Mouse (Mus musculus) ovary, postnatal 36 days (tissue): ENCODE data around the gene Pold2.

Source experiments
- DNase-seq: peaks from one replicate; pipeline ENCODE4 v3.0.0; 2022; ENCODE audit warnings: low spot score, mixed read lengths

Gene Pold2

DNA sequence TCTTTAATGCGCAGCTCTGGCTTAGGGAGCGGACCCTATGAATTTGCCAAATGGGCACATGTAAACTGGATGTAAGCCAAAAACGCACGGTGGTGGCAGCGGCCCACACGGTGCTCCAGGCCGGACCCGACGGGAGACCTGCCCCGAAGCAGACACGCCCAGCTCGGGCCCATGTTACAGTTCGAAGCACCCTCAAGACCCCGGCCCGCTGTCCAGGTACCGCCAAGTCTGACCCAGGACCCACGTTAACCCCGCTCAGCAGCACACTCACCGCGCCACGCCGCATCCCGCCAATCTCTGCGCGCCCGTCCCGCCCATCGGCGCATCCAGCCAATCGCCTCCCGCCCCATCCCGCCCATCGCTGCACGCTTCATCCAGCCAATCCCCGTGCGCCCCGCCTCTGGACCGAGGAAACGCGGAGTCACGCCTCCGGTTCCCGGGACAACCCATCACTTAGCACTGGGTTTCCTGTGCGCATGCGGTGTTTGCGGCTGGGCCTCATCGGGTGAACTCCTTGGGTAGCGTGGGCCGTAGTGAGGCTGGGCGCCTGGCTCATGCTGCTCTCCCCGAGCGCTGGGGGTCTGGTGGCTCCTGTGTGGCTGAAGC lies at the start of gene Pold2:
Gene Pold2, minus strand, starts transcription at position 372 of the 606 bp plus-strand sequence.
- peak; percentile 97 for DNase-seq

DNA sequence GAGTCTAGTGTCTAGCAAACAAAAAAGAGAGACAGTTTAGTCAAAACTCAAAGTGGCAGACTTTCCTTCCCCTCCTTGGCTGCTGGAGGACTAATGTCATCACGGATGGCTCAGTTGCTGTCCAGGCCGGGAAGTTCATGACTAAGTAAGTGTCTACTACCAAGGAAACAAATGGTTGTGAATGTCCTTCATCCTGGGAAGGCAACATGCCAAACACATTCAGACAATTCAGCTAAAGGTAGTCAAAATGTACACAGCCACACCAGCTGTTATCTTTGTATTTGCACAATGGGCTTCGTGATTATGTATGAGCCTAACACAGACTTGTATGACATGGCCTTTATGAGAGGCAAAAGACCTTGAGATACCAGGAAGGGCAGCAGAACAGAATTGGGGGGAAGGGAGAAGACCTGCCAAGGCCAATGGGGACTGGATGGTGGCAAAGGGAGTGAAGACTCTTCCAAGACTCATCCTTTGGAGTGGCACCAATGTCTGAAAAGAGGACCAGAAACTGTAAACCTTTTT lies 48.7 kb upstream of the Pold2 start:
- DNase-seq: no peak

- no peak for DNase-seq
Measured at GRCm38 (mm10) chr11:5924699-5925098, 46.6 kb upstream of the Pold2 start.

DNA sequence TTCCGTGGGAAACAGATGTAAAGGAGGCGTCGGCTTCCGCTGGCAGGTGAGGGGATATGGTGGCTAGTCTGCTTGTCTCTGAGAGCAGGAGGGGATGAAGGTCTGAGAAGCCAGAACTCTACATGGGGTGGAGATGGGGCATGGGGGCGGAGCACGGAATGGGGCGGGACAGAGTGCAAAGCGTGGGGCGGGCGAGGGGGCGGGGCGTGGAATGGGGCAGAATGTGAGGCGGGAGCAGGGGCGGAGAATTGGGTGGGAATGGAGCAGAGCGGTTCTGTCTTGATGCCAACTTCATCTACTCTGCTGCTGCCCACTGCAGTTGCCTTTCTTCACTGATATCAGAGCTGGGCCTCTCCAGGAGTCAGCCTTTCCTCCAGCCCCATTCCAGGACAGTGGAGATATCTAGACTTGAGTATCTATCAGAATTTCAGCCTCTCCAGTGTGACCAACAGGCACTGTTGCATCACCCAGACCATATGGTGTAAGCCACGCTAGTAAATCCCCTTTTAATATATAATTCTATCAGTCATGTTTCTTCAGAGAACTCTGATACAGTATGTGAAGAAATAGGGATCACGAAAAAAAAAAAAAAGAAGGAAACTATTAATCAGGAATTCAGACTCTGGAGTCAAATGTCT lies 42.4 kb upstream of the Pold2 start:
- no peak for DNase-seq

GRCm38 (mm10) chr11:5919606-5920005 lies 41.5 kb upstream of the Pold2 start:
- no peak for DNase-seq

DNA sequence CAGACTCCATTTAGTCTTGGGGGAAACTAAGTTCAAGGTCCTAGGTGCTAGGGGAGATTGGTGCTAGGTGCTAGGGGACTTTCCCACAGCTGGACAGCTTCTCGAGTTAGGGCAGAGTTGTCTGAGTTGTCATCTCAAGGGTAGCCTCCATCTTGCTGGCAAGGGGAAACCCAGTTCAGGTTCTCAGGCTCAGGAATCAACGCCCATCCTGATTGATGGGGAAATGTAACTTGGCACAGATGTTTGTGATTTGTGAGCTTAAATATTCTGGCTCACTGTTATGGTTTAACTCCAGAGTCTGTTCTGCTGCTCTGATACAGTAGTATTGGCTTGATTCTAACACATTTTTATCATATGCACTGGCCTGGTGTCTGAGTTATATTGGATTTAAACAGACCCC lies 40.0 kb upstream of the Pold2 start:
- DNase-seq: no peak

DNA sequence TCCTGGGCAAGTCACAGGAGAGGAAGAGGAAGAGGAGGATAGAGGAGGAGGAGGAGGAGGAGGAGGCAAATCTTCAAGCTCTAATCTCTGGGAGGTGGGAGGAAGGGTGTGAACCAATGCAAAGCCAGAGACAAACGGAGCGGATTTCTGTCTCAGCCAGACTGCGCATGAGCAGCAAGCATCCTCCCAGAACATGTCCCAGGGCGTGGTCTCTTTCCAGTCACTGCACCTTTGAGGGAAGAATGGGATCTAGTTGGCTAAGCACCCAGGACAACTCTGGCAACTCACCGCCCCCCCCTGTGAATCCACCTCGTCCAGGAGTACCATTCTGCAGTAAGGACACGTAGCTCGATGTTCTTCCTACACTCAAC lies 38.1 kb upstream of the Pold2 start:
- DNase-seq: no peak

DNA sequence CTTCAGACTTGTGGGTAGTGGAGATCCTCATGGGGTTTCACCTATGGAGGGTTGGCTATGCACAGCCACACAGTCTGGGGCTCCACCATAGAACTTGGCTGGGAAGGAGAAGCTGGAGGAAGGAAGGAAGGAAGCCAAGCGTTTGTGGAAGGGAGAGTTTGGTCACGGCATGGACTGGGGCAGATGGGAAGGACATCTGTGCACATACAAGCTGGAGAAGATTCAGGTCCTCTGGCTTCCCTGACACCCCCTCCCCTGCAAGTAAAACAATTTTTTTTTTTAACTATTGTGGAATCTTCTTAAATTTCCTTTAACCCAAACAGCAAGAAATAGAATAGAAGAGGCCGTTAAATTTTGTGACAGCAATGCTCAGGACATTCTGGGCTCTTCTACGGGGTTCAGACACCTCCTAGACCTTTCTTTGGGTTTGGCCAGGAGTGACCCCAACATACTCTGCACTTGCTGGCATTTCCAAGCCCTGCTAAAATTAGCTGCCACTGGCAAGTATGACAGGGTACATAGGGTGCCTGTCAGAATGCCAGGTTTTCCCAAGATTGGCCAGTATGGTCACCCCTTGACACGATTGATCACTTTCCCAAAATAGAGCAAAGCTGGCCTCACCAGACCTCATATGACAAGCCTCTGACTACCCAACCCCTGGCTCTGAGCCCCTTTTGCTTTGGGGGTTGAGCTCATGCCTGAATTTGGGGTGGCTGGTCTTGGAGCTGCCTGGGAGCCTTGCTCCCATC lies 37.5 kb upstream of the Pold2 start:
- DNase-seq: no peak

GRCm38 (mm10) chr11:5914940-5915339 lies 36.8 kb upstream of the Pold2 start:
- no peak for DNase-seq

DNA sequence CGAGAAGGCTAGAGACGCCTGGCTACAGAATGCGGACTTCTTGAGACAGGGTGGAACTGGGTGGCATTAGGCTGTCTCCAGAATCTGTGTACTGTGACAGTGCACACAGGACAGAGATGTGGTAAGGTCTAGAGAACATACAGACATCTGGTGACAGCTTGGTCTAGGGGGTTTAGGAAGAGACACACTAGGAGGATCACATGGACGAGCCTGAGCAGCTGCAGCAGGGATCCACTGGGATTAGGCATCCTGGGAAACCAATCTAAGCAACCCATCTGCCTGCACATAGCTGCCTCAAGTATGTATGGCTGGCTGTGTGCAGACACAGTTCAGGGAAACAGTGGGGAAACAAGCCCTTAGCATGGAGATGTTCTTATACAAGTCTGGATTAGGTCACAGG lies 35.8 kb upstream of the Pold2 start:
- no peak for DNase-seq

- DNase-seq: no peak
Measured at GRCm38 (mm10) chr11:5913256-5913655, 35.2 kb upstream of the Pold2 start.

- DNase-seq: peak; percentile 65
Measured at GRCm38 (mm10) chr11:5912635-5913034, 34.5 kb upstream of the Pold2 start.

- DNase-seq: no peak
Measured at GRCm38 (mm10) chr11:5908642-5909041, 30.6 kb upstream of the Pold2 start.

DNA sequence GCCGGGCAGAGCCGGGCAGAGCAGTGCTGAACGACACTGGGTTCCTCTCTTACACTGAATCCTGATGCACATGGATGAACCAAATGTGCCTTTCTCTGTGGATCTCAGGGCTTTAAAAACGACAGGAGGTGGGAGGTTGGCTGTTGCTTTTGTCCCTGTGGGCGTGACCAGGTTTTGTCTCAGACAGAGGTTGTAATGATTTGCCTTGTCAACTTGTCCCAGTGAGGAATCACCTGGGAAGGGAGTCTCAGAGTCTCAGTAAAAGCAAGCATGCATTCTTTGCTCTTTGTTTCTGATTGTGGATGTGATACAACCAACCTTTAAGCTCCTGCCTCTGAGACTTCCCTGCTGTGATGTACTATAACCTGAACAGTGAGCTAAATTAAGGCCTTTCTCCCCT lies 29.0 kb upstream of the Pold2 start:
- no peak for DNase-seq

DNA sequence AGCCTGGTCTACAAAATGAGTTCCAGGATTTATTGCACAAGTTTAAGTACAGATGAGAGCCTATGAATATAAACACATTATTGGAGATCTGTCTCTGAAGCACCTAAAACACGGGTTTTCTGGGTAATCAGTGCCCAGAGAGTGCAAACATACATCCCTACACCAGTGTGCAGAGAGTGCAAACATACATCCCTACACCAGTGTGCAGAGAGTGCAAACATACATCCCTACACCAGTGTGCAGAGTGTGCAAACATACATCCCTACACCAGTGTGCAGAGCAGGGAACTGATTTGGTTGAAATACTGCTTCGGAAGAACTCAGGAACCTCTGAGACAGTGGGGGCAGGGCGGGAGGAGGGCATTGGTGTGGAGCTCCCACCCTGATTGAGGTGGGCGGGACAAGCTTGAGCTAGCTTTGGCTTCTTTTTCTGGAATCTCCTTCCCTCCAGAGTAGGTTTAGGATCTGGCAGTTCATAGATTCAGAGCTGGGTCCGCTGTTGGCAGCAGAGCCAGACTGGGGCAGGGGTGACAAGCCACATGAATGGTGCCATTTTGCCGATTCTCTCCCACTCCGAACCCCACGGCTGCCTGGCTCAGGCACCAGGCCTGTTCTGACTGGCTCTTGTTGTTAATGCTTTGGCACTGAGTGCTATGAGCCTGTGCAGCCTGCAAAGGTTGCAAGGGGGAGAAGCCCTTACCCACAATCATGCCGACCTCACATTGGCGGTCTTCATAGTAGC lies 27.9 kb upstream of the Pold2 start:
- no peak for DNase-seq

DNA sequence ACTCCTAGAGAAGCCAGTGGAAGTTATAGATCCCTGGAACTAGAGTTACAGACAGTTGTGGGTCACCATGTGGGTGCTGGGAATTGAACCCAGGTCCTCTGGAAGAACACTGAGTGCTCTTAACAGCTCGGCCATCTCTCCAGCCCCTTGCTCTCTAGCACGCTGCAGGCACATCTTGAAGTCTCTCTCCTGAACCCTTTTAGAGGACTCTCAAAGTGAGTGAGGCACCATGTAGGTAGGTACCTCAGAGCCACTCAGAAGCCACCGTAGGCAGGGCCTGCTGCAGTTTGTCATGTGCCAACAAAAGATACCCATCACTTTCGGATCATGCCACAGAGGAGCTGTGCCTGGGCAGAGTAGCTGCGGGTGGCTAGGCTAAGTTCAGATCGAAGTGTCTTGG lies 26.8 kb upstream of the Pold2 start:
- DNase-seq: no peak

DNA sequence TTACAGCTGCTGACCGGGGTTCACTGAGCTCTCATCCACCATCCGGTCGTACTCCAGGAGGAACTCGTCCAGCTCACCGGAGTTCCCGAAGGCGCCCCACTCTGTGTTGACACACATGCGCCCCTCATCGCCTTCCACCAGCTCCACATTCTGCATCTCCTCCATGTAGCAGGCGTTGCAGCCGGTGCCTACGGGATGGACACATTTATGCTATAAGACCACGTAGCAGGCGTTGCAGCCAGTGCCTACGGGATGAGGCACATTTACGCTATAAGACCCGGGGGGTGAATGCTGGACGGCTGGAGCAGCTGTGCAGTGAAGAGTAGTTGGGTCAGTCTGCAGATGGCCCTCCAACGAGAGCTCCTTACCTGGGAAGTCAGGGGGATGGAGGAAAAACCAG lies 26.3 kb upstream of the Pold2 start:
- DNase-seq: no peak

- DNase-seq: no peak
Measured at GRCm38 (mm10) chr11:5903844-5904243, 25.8 kb upstream of the Pold2 start.

DNA sequence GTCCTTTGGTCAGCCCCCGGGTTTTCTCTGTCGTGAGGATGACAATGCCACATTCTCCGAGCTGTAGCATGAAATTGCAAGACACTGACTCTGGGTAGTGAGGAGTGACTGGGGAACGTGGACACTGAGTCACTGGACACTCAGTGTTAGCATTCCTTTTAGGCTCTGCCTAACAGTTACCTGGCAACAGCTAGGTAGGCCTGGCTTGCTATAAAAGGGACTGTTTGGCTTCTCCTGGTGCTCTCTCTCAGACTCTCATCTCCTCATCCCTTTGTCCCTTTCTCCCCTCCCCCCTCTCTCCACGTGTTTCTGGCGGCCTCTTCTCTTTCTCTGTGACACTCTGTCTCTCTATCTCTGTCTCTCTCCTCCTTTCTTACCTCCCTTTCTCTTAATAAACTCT lies 24.3 kb upstream of the Pold2 start:
- DNase-seq: no peak

DNA sequence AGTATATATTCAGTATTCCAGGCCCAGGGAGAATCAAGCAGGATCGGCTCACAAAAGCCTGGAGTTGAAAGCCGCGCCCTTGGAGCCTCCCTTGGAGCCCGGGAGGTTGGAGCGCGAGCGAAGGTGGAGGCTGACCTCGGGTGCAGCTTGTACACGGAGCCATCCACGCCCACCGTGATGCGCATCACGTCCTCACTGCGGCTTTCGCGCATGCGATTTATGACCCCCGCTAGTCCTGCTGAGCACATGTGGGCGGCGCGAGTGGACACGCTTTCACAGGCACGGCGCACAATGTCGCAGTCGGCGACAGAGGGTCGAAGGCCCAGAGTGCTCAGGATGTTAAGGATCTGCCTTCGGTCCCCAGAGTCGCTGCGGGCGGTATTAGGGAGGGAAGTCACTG lies 23.9 kb upstream of the Pold2 start:
- DNase-seq: peak; percentile 53

DNA sequence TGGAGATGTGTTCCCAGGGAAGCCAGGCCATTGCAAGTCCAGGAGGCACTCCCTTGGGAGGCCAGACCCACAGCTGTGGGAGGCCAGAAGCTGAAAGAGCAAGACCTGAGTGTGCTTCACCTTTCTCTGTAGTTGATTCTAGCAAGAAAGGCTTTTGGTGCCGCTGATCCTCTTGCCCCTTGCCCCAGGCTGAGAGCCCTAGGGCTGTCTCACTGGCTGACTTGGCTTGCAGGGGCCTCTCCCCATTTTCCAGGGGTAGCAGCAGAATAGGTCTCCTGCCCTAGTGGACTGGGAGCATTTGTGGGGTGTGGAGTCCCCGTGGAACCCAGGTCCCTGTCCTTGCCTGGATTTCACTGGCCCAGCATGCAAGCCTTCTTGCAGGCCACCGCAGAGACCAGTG lies 23.2 kb upstream of the Pold2 start:
- DNase-seq: no peak

DNA sequence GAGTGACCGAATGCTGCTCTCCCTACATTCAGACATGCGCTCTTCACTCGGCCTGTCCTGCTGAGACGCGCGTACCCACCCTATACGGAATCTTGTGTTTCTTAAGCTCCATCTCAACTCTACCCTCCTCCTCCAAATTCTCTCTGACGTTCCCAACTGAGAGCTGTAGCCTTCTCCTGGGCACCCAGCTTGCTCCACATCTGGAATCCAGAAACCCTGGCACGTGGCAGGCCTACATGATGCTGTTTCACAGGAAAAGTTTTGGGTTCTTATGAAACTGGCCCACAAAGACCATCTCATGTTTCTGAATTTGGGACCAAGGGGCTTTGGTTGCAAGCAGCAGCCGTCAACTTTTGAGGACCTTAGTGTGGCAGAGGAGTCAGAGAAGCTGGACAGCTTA lies 21.2 kb upstream of the Pold2 start:
- DNase-seq: no peak

DNA sequence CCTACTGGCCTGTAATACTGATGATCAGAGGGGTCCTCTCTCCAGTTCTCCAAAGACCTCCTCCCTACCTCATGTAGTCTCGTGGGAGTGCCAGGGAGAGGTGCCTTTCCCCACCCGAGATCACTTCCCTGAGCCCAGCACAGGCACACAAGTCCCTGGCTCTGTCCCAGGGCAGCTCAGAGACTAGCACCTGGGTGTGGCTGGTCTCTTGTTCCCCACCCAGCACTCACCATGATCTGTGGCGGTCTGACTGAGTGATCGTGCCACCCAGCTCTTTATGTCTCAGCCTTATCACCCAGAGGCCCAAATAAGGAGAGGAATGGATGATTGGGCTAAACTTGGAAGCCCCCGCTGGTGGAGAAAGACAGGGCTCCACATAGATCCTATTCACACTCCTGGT lies 20.4 kb upstream of the Pold2 start, which contains the start of gene Myl7:
Gene Myl7, minus strand, starts transcription at position 252 of the 400 bp plus-strand sequence.
- no peak for DNase-seq
